Mouse (Mus musculus) forebrain, embryonic 12.5 days (tissue): Measurements from ENCODE around the gene Shroom3. TPM values are rescaled to one million over a fixed set of nuclear protein-coding genes. Genes with fewer than 3 reads are reported as not detected.

Experiments
- ATAC-seq: fragments of 200-750 bp; cut with Nextera tagmentation; 2 replicates; pipeline ENCODE4 v1.8.0; 2017; ENCODE audit warnings: moderate TSS enrichment; ENCODE audit not compliant: low FRiP score
- H3K27ac ChIP-seq: fragments of 300-500 bp; sonication (generic); 2 replicates; pipeline ENCODE4 v1.5.1; 2016; ENCODE audit warnings: mild to moderate bottlenecking
- H3K27me3 ChIP-seq: fragments of 300-500 bp; sonication (generic); 2 replicates; pipeline ENCODE4 v1.6.1; 2016; ENCODE audit warnings: mild to moderate bottlenecking
- H3K36me3 ChIP-seq: fragments of 300-500 bp; sonication (generic); replicated peaks from 2 replicates; pipeline ENCODE4 v1.6.1; 2016; ENCODE audit warnings: mild to moderate bottlenecking
- H3K4me1 ChIP-seq: fragments of 300-500 bp; sonication (generic); 2 replicates; pipeline ENCODE4 v1.6.1; 2016
- H3K4me2 ChIP-seq: fragments of 300-500 bp; sonication (generic); 2 replicates; pipeline ENCODE4 v1.6.1; 2016; ENCODE audit warnings: mild to moderate bottlenecking, moderate library complexity
- H3K4me3 ChIP-seq: fragments of 300-500 bp; sonication (generic); replicated peaks from 2 replicates; pipeline ENCODE4 v1.5.1; 2016; ENCODE audit warnings: mild to moderate bottlenecking
- H3K9ac ChIP-seq: fragments of 300-500 bp; sonication (generic); 2 replicates; pipeline ENCODE4 v1.6.1; 2016; ENCODE audit warnings: mild to moderate bottlenecking
- H3K9me3 ChIP-seq: fragments of 300-500 bp; sonication (generic); 2 replicates; pipeline ENCODE4 v1.6.1; 2016
- WGBS: fragments of 180-500 bp; shearing (Covaris S2); methylation state at CpG from one replicate; pipeline ENCODE4 v1.1.7; 2016; 5-methylcytosine and 5-hydroxymethylcytosine counted together
- polyA plus RNA-seq: library from polyadenylated mRNA; unstranded; fragments of >200 nt; fragmentation: Nextera tagmentation; extraction: Ambion mirVana; gene quantifications from 2 replicates; pipeline ENCODE4 v1.2.1, GENCODE M21; 2016

The Shroom3 gene
- polyA plus RNA-seq, 1 experiment from 2014 or later: 6.6 TPM

DNA sequence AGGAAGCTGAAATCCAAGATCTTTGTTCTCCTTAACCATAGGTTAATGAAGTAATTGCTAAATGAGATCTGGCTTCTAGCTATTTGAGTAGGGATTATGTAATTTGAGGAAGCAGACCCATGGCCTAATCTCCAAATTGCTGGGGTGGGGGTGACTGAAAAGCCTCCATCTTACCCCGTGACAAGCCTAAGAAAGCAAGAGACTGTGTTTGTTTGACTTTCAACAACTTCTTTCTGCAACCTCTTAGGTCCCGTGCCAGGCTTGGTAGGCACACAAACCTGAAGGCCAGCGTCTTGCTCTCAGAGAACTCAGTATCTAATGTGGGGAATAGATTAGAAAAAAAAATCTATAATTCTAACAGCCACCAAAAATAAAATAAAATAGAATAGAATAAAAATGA is 138.1 kb downstream of the Shroom3 start:
- 39% methylated on average over 3 of the region's 3 CpGs for WGBS
- Histone ChIP-seq H3K4me1 (no peaks in the 10 kb centered on the region), H3K36me3 (no peaks in the 10 kb centered on the region), H3K9ac (no peak overlapping the region), H3K27ac (no peak overlapping the region), H3K27me3 (no peaks in the 10 kb centered on the region), H3K4me2 (no peak overlapping the region), H3K9me3 (no peaks in the 10 kb centered on the region), H3K4me3 (no peak overlapping the region)
- no peak for ATAC-seq

DNA sequence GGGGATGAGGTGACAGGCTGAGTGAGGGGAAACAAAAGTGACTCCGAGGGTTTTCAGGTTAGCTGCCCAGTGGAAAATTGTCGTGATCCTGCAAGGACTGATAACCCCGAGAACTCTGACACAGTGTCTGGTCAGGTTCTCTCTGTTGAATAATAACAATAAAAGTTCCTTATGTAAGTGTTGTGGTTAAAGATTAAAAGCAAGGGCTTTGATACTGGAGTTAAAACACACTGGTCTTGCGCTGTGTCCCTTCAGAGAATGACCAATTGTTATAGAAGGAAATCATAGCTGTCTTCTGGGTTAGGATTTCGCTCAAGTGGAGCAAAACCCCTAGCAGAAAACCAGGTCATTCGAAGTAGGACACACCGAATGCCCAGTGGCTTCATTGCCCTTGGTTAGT is 140.3 kb downstream of the Shroom3 start:
- H3K9ac ChIP-seq: no peak overlapping the region
- WGBS: 88% methylated on average over 7 of the region's 7 CpGs
- no peaks in the 10 kb centered on the region for H3K9me3 ChIP-seq
- no peak overlapping the region for H3K4me2 ChIP-seq
- no peaks in the 10 kb centered on the region for H3K36me3 ChIP-seq
- H3K4me1 ChIP-seq: no peaks in the 10 kb centered on the region
- no peak overlapping the region for H3K4me3 ChIP-seq
- H3K27ac ChIP-seq: no peak overlapping the region
- no peak for ATAC-seq
- no peaks in the 10 kb centered on the region for H3K27me3 ChIP-seq

DNA sequence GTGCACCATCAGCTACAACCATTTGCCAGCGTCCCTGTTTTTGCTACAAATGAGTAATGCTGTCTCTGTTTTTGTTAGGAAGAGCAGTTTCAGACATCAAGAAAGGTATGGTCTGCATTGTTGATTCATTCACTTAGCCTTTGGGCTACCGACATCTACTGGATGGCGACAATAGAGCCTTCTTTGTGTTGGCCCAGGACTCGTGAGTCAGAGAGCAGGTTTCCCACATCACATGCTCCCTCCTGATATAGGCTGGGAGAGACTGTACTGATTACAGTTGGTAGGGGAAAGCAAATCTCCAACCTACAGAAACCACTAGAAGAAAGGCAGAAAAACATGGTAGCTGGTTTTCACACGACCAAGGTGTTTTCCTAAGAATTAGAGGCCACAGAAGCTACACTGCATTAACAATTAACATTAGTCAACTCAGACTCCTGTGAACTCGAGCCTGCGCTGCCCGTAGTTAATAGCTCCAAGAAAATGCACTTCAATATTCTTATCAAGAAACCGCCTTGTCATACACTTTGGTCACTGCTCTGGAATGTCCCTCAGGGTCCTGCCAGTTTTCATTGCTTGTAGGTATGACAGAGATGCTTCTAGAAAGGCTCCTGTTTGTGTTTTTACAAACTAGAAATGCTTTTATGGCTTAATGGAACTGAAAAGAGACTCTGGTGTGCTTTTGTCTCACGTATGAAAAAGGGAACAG is 141.2 kb downstream of the Shroom3 start:
- Histone ChIP-seq H3K4me3 (no peak overlapping the region), H3K4me2 (no peak overlapping the region), H3K27me3 (no peaks in the 10 kb centered on the region), H3K27ac (no peak overlapping the region), H3K36me3 (no peaks in the 10 kb centered on the region), H3K4me1 (no peaks in the 10 kb centered on the region), H3K9ac (no peak overlapping the region), H3K9me3 (no peaks in the 10 kb centered on the region)
- ATAC-seq: no peak
- 82% methylated on average over 10 of the region's 10 CpGs for WGBS

DNA sequence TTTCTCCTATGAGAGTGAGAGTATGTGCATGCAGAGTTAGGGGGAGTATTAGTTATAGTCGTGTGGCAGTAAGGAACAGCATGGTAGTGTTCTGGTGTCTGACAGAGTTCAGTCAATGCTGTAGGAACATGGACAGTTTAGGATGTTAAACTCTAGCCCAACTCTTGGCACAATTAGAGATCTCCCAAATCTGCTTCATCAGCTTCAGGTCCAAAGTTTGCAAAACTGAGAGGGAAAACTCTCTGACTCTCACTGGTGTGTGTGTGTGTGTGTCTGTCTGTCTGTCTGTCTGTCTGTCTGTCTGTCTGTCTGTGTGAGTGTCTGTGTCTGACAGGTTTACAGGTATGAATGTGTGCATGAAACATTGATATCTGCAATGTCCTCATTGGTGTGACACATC is 147.2 kb downstream of the Shroom3 start:
- no peak overlapping the region for H3K4me2 ChIP-seq
- H3K36me3 ChIP-seq: no peaks in the 10 kb centered on the region
- no peaks in the 10 kb centered on the region for H3K9me3 ChIP-seq
- no peak overlapping the region for H3K27ac ChIP-seq
- no peak for ATAC-seq
- WGBS: 84% methylated on average over 1 of the region's 1 CpGs
- no peaks in the 10 kb centered on the region for H3K27me3 ChIP-seq
- H3K4me1 ChIP-seq: peaks cover 6% of the 10 kb centered on the region; the same call in 1 of the 2 replicates
- H3K9ac ChIP-seq: no peak overlapping the region
- no peak overlapping the region for H3K4me3 ChIP-seq

DNA sequence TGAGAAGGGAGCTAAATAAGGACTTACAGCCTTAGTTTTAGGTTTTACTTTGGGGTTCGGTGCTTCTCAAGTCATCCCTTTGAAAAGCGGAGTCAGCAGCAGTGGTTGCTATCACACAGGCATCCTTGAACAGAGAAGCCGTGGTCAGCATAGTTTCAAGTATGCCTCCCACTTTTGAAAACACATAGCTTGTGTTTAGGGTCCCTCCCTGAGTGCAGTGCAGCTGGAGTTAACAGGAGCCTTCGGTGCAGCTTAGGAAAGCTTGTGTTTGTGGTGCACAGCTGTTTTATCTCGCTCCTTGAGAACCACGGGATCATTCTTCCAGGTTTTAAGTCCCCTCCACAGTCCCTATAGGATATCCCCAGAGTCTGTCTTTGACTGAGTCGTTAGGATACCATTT is 151.3 kb downstream of the Shroom3 start:
- Histone ChIP-seq H3K27ac (no peak overlapping the region), H3K4me2 (no peak overlapping the region), H3K4me1 (peaks cover 18% of the 10 kb centered on the region), H3K9me3 (0 out of 2 replicates have a peak, but pooled peaks cover 3% of the 10 kb centered on the region), H3K27me3 (no peaks in the 10 kb centered on the region), H3K36me3 (no peaks in the 10 kb centered on the region), H3K4me3 (no peak overlapping the region), H3K9ac (no peak overlapping the region)
- WGBS: 71% methylated on average over 7 of the region's 7 CpGs
- ATAC-seq: no peak

DNA sequence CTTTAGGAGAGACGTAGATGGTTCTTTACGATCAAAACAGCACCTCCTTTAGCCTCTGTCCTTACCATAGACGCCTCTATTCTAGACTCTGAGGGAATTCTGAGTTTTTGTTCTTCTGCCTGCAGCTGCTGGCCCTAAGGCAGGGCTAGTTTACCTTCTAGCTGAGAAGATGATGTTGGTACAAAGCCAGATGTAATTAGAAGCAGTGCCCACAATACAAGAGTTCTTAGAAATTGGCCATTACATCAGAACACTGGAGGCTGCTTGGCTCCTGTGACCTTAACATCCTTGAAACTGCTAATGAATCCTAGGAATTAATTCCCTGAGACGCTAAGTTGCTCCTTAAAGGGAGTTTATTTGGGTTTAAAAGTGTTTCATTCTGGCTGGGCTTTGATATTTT is 154.1 kb downstream of the Shroom3 start:
- Histone ChIP-seq H3K9me3 (0 out of 2 replicates have a peak, but pooled peaks cover 3% of the 10 kb centered on the region), H3K36me3 (no peaks in the 10 kb centered on the region), H3K4me2 (no peak overlapping the region), H3K27ac (peak overlapping the region; percentile 63; the same call in 1 of the 2 replicates), H3K4me1 (peaks cover 16% of the 10 kb centered on the region), H3K9ac (no peak overlapping the region), H3K4me3 (no peak overlapping the region), H3K27me3 (no peaks in the 10 kb centered on the region)
- ATAC-seq: no peak
- 36% methylated on average over 4 of the region's 4 CpGs for WGBS

DNA sequence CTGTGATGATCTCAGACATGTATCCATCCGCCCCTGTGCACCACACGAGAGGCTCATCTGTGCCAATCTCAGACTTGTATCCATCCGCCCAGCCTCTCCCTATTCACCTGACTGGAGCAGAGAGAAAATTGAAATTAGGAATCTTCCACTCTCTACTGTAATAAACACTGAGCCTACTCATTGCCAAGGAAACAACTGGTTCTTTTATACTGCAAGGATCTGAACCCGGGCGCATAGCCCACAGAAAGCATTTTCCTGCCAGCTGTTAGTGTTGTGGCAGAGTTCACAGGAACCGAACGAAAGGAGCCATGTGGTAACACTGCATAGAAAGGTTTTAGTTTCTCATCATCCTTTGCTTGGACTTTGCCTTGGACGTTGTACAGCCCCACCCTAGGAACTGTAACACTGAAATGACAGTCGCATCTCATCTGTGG is 155.1 kb downstream of the Shroom3 start:
- WGBS: 90% methylated on average over 9 of the region's 9 CpGs

DNA sequence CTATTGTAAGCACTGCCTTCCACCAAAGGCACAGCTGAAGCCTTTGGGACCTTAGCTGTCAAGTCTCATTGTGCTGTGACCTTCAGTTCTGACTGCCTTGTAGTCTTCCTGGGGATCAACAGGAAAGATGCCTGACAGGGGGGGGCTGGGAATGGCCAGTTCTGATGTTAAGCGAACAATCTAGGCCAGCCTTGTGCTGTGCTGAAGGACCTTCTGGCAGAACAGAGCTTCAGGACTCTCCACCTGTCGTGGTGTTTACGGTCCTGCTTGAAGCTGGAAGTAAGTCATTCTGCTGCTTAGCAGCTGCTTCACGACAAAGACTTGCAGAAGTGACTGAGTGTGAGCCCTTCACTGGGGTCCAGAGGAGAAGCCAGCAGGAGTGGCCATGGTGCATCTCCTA is 156.1 kb downstream of the Shroom3 start:
- H3K9me3 ChIP-seq: 0 out of 2 replicates have a peak, but pooled peaks cover 3% of the 10 kb centered on the region
- no peak overlapping the region for H3K9ac ChIP-seq
- no peak overlapping the region for H3K4me2 ChIP-seq
- peaks cover 34% of the 10 kb centered on the region for H3K4me1 ChIP-seq
- 82% methylated on average over 4 of the region's 4 CpGs for WGBS
- H3K27me3 ChIP-seq: no peaks in the 10 kb centered on the region
- no peaks in the 10 kb centered on the region for H3K36me3 ChIP-seq
- no peak for ATAC-seq
- no peak overlapping the region for H3K4me3 ChIP-seq
- H3K27ac ChIP-seq: no peak overlapping the region

More for the DNA sequence above, 155.1 kb downstream of the Shroom3 start:
- no peak overlapping the region for H3K4me2 ChIP-seq
- no peak overlapping the region for H3K27ac ChIP-seq
- no peak for ATAC-seq
- H3K36me3 ChIP-seq: no peaks in the 10 kb centered on the region
- H3K4me3 ChIP-seq: no peak overlapping the region
- peaks cover 25% of the 10 kb centered on the region for H3K4me1 ChIP-seq
- H3K9me3 ChIP-seq: 0 out of 2 replicates have a peak, but pooled peaks cover 3% of the 10 kb centered on the region
- H3K27me3 ChIP-seq: no peaks in the 10 kb centered on the region
- H3K9ac ChIP-seq: no peak overlapping the region

DNA sequence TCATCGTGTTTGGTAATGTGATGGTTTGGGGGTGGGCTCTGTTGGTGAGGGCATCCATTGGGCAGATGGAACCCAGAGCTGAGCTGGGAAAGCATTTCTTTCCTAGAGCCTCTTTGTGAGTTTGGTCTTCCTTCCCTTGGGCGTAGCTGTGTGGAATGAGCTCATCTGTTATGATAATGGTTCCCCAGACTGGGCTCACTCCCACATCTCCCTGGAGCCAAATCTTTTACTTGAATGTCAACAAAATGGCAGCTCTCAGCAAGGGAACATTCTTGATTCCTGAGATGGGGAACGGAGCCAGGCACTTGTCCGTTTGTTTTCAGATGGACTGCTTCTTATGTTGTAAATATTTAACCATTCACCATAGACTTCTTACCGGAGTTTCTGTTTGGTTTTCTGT is 158.2 kb downstream of the Shroom3 start:
- Histone ChIP-seq H3K36me3 (0 out of 2 replicates have a peak, but pooled peaks cover 4% of the 10 kb centered on the region), H3K9ac (no peak overlapping the region), H3K9me3 (0 out of 2 replicates have a peak, but pooled peaks cover 2% of the 10 kb centered on the region), H3K4me3 (no peak overlapping the region), H3K4me1 (peaks cover 36% of the 10 kb centered on the region), H3K4me2 (no peak overlapping the region), H3K27me3 (no peaks in the 10 kb centered on the region), H3K27ac (no peak overlapping the region)
- ATAC-seq: no peak
- WGBS: 76% methylated on average over 5 of the region's 5 CpGs

DNA sequence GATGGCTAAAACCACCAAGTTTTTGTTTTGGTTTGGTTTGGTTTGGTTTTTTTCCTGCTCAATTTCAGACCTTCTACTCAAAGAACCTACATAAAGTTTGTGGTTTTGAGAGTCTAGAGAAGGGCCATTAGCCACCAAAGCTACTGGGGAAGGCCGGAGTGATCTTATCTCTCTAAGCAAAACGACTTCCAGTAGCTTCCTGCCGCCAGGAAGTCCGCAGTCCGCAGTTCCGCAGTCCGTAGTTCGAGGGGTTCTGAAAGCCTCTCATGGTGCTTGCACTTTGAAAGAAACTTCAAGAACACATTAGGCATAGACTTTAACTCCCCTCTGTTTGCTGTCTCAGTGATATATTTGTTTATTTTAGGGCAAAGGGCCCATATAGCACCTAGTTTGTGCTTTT is 159.2 kb downstream of the Shroom3 start:
- WGBS: 91% methylated on average over 8 of the region's 8 CpGs
- Histone ChIP-seq H3K4me2 (no peak overlapping the region), H3K9me3 (no peaks in the 10 kb centered on the region), H3K27me3 (no peaks in the 10 kb centered on the region), H3K36me3 (0 out of 2 replicates have a peak, but pooled peaks cover 4% of the 10 kb centered on the region), H3K4me1 (peaks cover 31% of the 10 kb centered on the region), H3K27ac (no peak overlapping the region), H3K9ac (no peak overlapping the region), H3K4me3 (no peak overlapping the region)
- ATAC-seq: no peak

DNA sequence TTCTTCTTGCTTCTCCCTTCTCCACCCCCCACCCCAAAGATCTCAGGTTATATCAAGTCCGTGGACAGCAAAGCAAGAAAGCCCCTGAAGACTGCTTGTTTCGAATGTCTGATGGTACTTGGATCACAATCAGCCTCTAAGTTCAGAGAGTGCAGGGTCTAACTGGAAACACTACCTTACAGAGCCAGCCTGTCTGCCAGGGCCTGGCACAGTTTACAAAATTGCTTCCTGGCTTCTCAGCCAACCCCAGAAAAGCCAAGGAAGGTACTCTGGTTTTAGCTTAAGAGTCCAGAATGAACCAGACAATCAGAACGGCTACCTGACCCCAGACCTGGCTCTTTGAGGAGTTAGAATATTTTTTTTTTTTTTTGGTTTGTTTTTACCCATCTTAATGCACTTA is 159.6 kb downstream of the Shroom3 start:
- Histone ChIP-seq H3K4me2 (no peak overlapping the region), H3K27me3 (no peaks in the 10 kb centered on the region), H3K9ac (no peak overlapping the region), H3K36me3 (0 out of 2 replicates have a peak, but pooled peaks cover 4% of the 10 kb centered on the region), H3K9me3 (no peaks in the 10 kb centered on the region), H3K27ac (no peak overlapping the region), H3K4me1 (peaks cover 29% of the 10 kb centered on the region), H3K4me3 (no peak overlapping the region)
- no peak for ATAC-seq
- WGBS: 85% methylated on average over 3 of the region's 3 CpGs

DNA sequence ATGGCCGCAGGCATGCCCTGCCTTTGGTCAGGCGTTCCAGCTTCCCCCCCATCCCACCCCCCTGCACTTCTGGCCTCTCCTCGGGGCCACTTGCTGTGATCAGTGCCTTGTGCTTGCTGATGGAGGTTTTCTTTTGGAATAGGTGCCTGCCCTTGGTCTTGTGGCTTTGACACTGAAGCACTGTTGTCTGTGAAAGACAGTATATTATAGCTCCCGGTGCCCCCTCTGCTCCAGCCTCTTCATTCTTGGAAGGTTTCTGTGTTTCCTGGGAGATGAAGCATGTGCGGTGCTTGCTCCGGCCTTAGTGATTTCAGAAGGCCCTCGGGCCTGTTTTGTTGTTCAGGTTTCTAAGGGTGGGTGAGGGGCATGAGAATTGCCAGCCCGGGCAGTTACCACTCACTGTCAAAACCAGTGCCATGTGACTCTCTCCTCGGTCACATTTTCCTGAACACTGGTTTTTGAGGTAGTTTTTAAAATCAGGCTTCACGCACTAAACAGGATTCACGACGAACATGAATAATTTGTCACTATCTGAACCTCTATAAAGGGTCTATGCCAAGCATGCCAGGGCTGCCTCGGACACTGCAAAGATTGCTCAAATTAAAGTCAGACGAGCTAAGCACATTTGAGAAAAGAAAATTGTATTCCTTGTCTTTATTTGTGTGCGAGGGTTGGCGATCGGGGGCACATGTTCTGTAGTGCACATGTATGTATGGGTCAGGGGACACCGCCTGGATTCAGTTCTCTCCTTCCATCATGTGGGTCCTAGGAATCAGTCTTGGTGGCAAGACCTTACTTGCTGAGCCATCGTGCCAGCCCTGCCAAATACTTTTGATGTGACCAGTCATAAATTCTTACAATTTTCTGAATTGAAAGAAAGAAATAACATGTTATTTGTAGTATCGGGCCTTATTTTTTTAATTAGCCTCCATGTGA is 160.9 kb downstream of the Shroom3 start:
- no peak overlapping the region for H3K4me2 ChIP-seq
- peak; percentile 87 for ATAC-seq
- H3K27me3 ChIP-seq: no peaks in the 10 kb centered on the region
- 37% methylated on average over 20 of the region's 20 CpGs for WGBS
- H3K36me3 ChIP-seq: 0 out of 2 replicates have a peak, but pooled peaks cover 4% of the 10 kb centered on the region
- H3K4me3 ChIP-seq: no peak overlapping the region
- H3K27ac ChIP-seq: peak overlapping the region; percentile 66; the same call in 1 of the 2 replicates
- peaks cover 28% of the 10 kb centered on the region for H3K4me1 ChIP-seq
- no peak overlapping the region for H3K9ac ChIP-seq
- H3K9me3 ChIP-seq: no peaks in the 10 kb centered on the region
